Comparison of ENCODE assay signal across 10 mouse cellular contexts in genomic region chr7:35143864-35144618, GRCm38 (mm10). TPM values are rescaled to one million over a fixed set of nuclear protein-coding genes. Genes with fewer than 3 reads are reported as not detected.
A peak's percentile ranks its signal among the peaks of the same experiment; 100 is the strongest.
DNase-seq lines count a peak whose midpoint lies in the region; ATAC-seq and TF ChIP-seq lines count a peak whose summit lies in the region.
"Had no signal": no experiment of that assay in that cellular context is flagged by ENCODE, and none has a peak within 500 bp of the region (broad histone marks: within the 10 kb centered on the region; RNA-seq: fewer than 3 reads in every experiment).

No protein-coding gene starts in this region.

- no peaks in the 10 kb centered on the region for H3K36me3 ChIP-seq in lung, embryonic 16.5 days (ENCODE audit: control insufficient read depth, insufficient read depth, low read length)
- no peaks in the 10 kb centered on the region for H3K36me3 ChIP-seq in kidney, postnatal 0 days (ENCODE audit: insufficient read depth, low read length)
- no peaks in the 10 kb centered on the region for H3K36me3 ChIP-seq in liver, embryonic 16.5 days (ENCODE audit: control insufficient read depth, insufficient read depth)
- H3K36me3 ChIP-seq in midbrain, embryonic 13.5 days, result no peaks in the 10 kb centered on the region

- peak overlapping the region; percentile 50; the same call in 1 of the 2 replicates for H3K27ac ChIP-seq in lung, embryonic 16.5 days (ENCODE audit: low read length)
- H3K27ac ChIP-seq in kidney, postnatal 0 days, result peak overlapping the region; percentile 43
- peak overlapping the region; percentile 81 for H3K27ac ChIP-seq in liver, embryonic 16.5 days (ENCODE audit: low read length)
- H3K27ac ChIP-seq in midbrain, embryonic 13.5 days, result no peak overlapping the region

- H3K9ac ChIP-seq in lung, embryonic 16.5 days (ENCODE audit: low read length), result no peak overlapping the region
- H3K9ac ChIP-seq in kidney, postnatal 0 days (ENCODE audit: low read depth, low read length), result no peak overlapping the region
- no peak overlapping the region for H3K9ac ChIP-seq in liver, embryonic 16.5 days (ENCODE audit: low read depth, low read length)
- H3K9ac ChIP-seq in midbrain, embryonic 13.5 days (replicated peaks), result no peak overlapping the region

- no peak for DNase-seq in lung, postnatal 10 days
- DNase-seq in kidney, postnatal 0 days (ENCODE audit: low spot score), result no peak
- DNase-seq in gastrocnemius, postnatal 10 days, result no peak
- DNase-seq: cerebellum, adult 2 months; retina, postnatal 1 day had no signal

- no peak overlapping the region for H3K4me2 ChIP-seq in lung, embryonic 16.5 days (ENCODE audit: low read depth, low read length)
- no peak overlapping the region for H3K4me2 ChIP-seq in kidney, postnatal 0 days (ENCODE audit: low read length)
- H3K4me2 ChIP-seq in liver, embryonic 16.5 days (ENCODE audit: low read depth, low read length), result no peak overlapping the region
- H3K4me2 ChIP-seq in midbrain, embryonic 13.5 days (replicated peaks), result no peak overlapping the region

- WGBS in lung, embryonic 16.5 days, result 52% methylated on average over 6 of the region's 6 CpGs
- 50% methylated on average over 6 of the region's 6 CpGs for WGBS in kidney, postnatal 0 days
- 35% methylated on average over 6 of the region's 6 CpGs for WGBS in liver, embryonic 16.5 days (ENCODE audit: insufficient replicate concordance)
- whole genome bisulfite sequencing in midbrain, embryonic 13.5 days, result 71% methylated on average over 6 of the region's 6 CpGs

- no peak overlapping the region for H3K4me3 ChIP-seq in lung, embryonic 16.5 days (ENCODE audit: low read length)
- H3K4me3 ChIP-seq in kidney, postnatal 0 days (replicated peaks; ENCODE audit: low read depth, low read length), result no peak overlapping the region
- no peak overlapping the region for H3K4me3 ChIP-seq in liver, embryonic 16.5 days (ENCODE audit: low read depth, low read length)
- no peak overlapping the region for H3K4me3 ChIP-seq in midbrain, embryonic 13.5 days (replicated peaks)

- no peak for TF ChIP-seq CTCF in kidney, postnatal 0 days (IDR thresholded peaks at IDR 0.05; ENCODE audit: low read depth)

- peaks cover 42% of the 10 kb centered on the region for H3K4me1 ChIP-seq in lung, embryonic 16.5 days (replicated peaks; ENCODE audit: control insufficient read depth, insufficient read depth, low read length)
- peaks cover 12% of the 10 kb centered on the region; the same call in 1 of the 2 replicates for H3K4me1 ChIP-seq in kidney, postnatal 0 days (replicated peaks; ENCODE audit: insufficient read depth, low read length)
- H3K4me1 ChIP-seq in liver, embryonic 16.5 days (ENCODE audit: control insufficient read depth, low read depth, low read length), result peaks cover 13% of the 10 kb centered on the region
- H3K4me1 ChIP-seq in midbrain, embryonic 13.5 days (replicated peaks), result no peaks in the 10 kb centered on the region

- H3K27me3 ChIP-seq in lung, embryonic 16.5 days (ENCODE audit: control insufficient read depth, insufficient read depth, low read depth, low read length), result no peaks in the 10 kb centered on the region
- no peaks in the 10 kb centered on the region for H3K27me3 ChIP-seq in kidney, postnatal 0 days (ENCODE audit: insufficient read depth, low read length)
- no peaks in the 10 kb centered on the region for H3K27me3 ChIP-seq in liver, embryonic 16.5 days (ENCODE audit: control insufficient read depth, insufficient read depth, low read depth, low read length)
- H3K27me3 ChIP-seq in midbrain, embryonic 13.5 days, result no peaks in the 10 kb centered on the region

- no peak for ATAC-seq in lung, embryonic 16.5 days (ENCODE audit: low read depth)
- ATAC-seq in kidney, postnatal 0 days (replicated peaks; ENCODE audit: low FRiP score, low read depth), result peak; percentile 86
- ATAC-seq in liver, embryonic 16.5 days (ENCODE audit: low read depth), result peak; percentile 95
- ATAC-seq in activated CD4-positive, CD25-positive, alpha-beta regulatory T cell, adult 4 months, result no peak
- no peak; the same call in 1 of the 2 replicates for ATAC-seq in midbrain, embryonic 13.5 days

- H3K9me3 ChIP-seq in lung, embryonic 16.5 days (ENCODE audit: control insufficient read depth, low read length), result no peaks in the 10 kb centered on the region
- no peaks in the 10 kb centered on the region for H3K9me3 ChIP-seq in kidney, postnatal 0 days (replicated peaks; ENCODE audit: low read length)
- H3K9me3 ChIP-seq in liver, embryonic 16.5 days (replicated peaks; ENCODE audit: control insufficient read depth, low read length), result no peaks in the 10 kb centered on the region
- no peaks in the 10 kb centered on the region for H3K9me3 ChIP-seq in midbrain, embryonic 13.5 days

RNA-seq across cellular contexts. Expression of gene Cebpa, which starts 24.9 kb away (rescaled TPM):
- 7.5 and 9.4 TPM in 2 replicates for polyA plus RNA-seq in lung, embryonic 16.5 days (2015; fragmentation: Nextera tagmentation; extraction: Ambion mirVana)
- 1.9 and 2.3 TPM in 2 replicates for polyA plus RNA-seq in kidney, postnatal 0 days (2015; fragmentation: Nextera tagmentation; extraction: Ambion mirVana)
- 6.8 and 9.1 TPM in 2 replicates for polyA plus RNA-seq in liver, embryonic 16.5 days (2015; fragmentation: Nextera tagmentation; extraction: Ambion mirVana)
- 1 to 10 TPM in 1 of 2 experiments, under 1 TPM in 1; 0.81 to 1.2 TPM for polyA plus RNA-seq in activated CD4-positive, CD25-positive, alpha-beta regulatory T cell, adult 4 months (2017; shearing (Covaris generic))
- 1 to 10 TPM; 7.5 to 8.2 TPM for total RNA-seq in gastrocnemius, postnatal 10 days (2021)
- polyA plus RNA-seq in midbrain, embryonic 13.5 days (2015; fragmentation: Nextera tagmentation; extraction: Ambion mirVana), result 0.41 and 0.47 TPM in 2 replicates

RNA-seq across cellular contexts. Expression of gene Slc7a10, which starts 42.1 kb away (rescaled TPM):
- 5.3 and 6.2 TPM in 2 replicates for polyA plus RNA-seq in lung, embryonic 16.5 days (2015; fragmentation: Nextera tagmentation; extraction: Ambion mirVana)
- 0.26 and 0.28 TPM in 2 replicates for polyA plus RNA-seq in kidney, postnatal 0 days (2015; fragmentation: Nextera tagmentation; extraction: Ambion mirVana)
- polyA plus RNA-seq in liver, embryonic 16.5 days (2015; fragmentation: Nextera tagmentation; extraction: Ambion mirVana), result 0.50 and 0.64 TPM in 2 replicates
- 1 to 10 TPM; 1.0 to 3.2 TPM for polyA plus RNA-seq in activated CD4-positive, CD25-positive, alpha-beta regulatory T cell, adult 4 months (2017; shearing (Covaris generic))
- total RNA-seq in gastrocnemius, postnatal 10 days (2021), result 1 to 10 TPM; 2.8 to 4.1 TPM
- polyA plus RNA-seq in midbrain, embryonic 13.5 days (2015; fragmentation: Nextera tagmentation; extraction: Ambion mirVana), result 3.4 and 3.6 TPM in 2 replicates
- total RNA-seq: megakaryocyte, adult 5-6 weeks had no signal

Comparison
In these comparisons a context has a peak if more than half of its experiments do, and no peak if none do; other contexts are left out.
1. ATAC-seq: peak in kidney, postnatal 0 days (single experiment) and liver, embryonic 16.5 days (single experiment); none in lung, embryonic 16.5 days (single experiment), activated CD4-positive, CD25-positive, alpha-beta regulatory T cell, adult 4 months (single experiment) and midbrain, embryonic 13.5 days (single experiment).